Mouse (Mus musculus): Measurements from ENCODE around the gene Rab9. TPM values are rescaled to one million over a fixed set of nuclear protein-coding genes. Genes with fewer than 3 reads are reported as not detected.

The Rab9 gene
- total and polyA plus RNA-seq, 3 experiments = 21.5 to 60.9 (median 36.2) TPM

GRCm38 (mm10) chrX:166472612-166473011, 7.1 kb downstream of the Rab9 start:
- Histone ChIP-seq H3K9me3 (replicated peaks; ENCODE audit: low read length) (no peaks in the 10 kb centered on the region), H3K36me3 (replicated peaks in 1 of 2; ENCODE audit: control insufficient read depth in 1 of 2, insufficient read depth in 1 of 2, low read length in 1 of 2) (peaks cover 4 to 54% of the 10 kb centered on the region in 2 experiments), H3K4me2 (ENCODE audit: insufficient read depth, low read depth, poor library complexity, severe bottlenecking) (no peak overlapping the region), H3K27me3 (replicated peaks) (no peaks in the 10 kb centered on the region), H3K4me3 (replicated peaks in 1 of 3; ENCODE audit: low read depth in 2 of 3, low read length in 2 of 3, poor library complexity in 1 of 3) (no peak overlapping the region), H3K27ac (ENCODE audit: insufficient read depth, low read depth) (no peak overlapping the region), H3K9ac (ENCODE audit: insufficient read depth, low read depth) (no peak overlapping the region), H3K79me2 (replicated peaks; ENCODE audit: control insufficient read depth, extremely low read depth, insufficient read depth, poor library complexity, severe bottlenecking) (peaks cover 40% of the 10 kb centered on the region), H3K4me1 (ENCODE audit: control insufficient read depth in 1 of 2, insufficient read depth in 2 of 2) (peaks cover 4 to 24% of the 10 kb centered on the region in 2 experiments; a peak in 1 of 4 replicates)
- no peak for TF ChIP-seq ZMIZ1 (IDR thresholded peaks at IDR 0.05; ENCODE audit: low read depth, low read length)
- no peak for TF ChIP-seq CTCF (conservative IDR thresholded peaks at IDR 0.05 in 1 of 2, IDR thresholded peaks at IDR 0.05 in 1 of 2; ENCODE audit: low read depth in 2 of 2, low read length in 2 of 2)
- no peak for TF ChIP-seq USF1 (IDR thresholded peaks at IDR 0.05; ENCODE audit: low read depth, low read length)
- TF ChIP-seq NELFE (IDR thresholded peaks at IDR 0.05; ENCODE audit: low read depth, low read length) = no peak
- no peak for TF ChIP-seq UBTF (IDR thresholded peaks at IDR 0.05; ENCODE audit: low read depth, low read length)
- TF ChIP-seq POLR2A (IDR thresholded peaks at IDR 0.05; ENCODE audit: low read depth, low read length) = no peak
- TF ChIP-seq ELF1 (IDR thresholded peaks at IDR 0.05; ENCODE audit: low read depth, low read length) = no peak
- TF ChIP-seq MEF2A (IDR thresholded peaks at IDR 0.05; ENCODE audit: borderline replicate concordance, low read depth, low read length) = no peak
- no peak for TF ChIP-seq JUN (IDR thresholded peaks at IDR 0.05; ENCODE audit: insufficient read depth, low read depth, low read length)
- TF ChIP-seq TBP (conservative IDR thresholded peaks at IDR 0.05; ENCODE audit: low read depth, low read length) = no peak
- TF ChIP-seq ZC3H11A (IDR thresholded peaks at IDR 0.05; ENCODE audit: low read depth, low read length) = no peak
- DNase-seq (ENCODE audit: extremely low read depth) = no peak
- dilution Hi-C loops (cut with MboI; ENCODE audit: extremely low pct_ligation_motif_present, extremely low pct_unique_long_range_greater_than_20kb, low sequenced_read_pairs) = no loop called here
- in situ Hi-C loops (cut with MboI; ENCODE audit: low pct_ligation_motif_present, low pct_unique_long_range_greater_than_20kb, low sequenced_read_pairs) = no loop called here

- H3K79me2 ChIP-seq (replicated peaks; ENCODE audit: control insufficient read depth, extremely low read depth, insufficient read depth, poor library complexity, severe bottlenecking) = peaks cover 20% of the 10 kb centered on the region
- no peak overlapping the region for H3K27ac ChIP-seq (ENCODE audit: insufficient read depth, low read depth)
- TF ChIP-seq CTCF (conservative IDR thresholded peaks at IDR 0.05 in 1 of 2, IDR thresholded peaks at IDR 0.05 in 1 of 2; ENCODE audit: low read depth in 2 of 2, low read length in 2 of 2) (no peak), ZC3H11A (IDR thresholded peaks at IDR 0.05; ENCODE audit: low read depth, low read length) (no peak), ZMIZ1 (IDR thresholded peaks at IDR 0.05; ENCODE audit: low read depth, low read length) (no peak), HCFC1 (IDR thresholded peaks at IDR 0.05; ENCODE audit: low read depth, low read length) (no peak), USF2 (conservative IDR thresholded peaks at IDR 0.05; ENCODE audit: low read depth, low read length) (no peak), MAZ (IDR thresholded peaks at IDR 0.05; ENCODE audit: low read depth, low read length) (no peak), POLR2AphosphoS2 (IDR thresholded peaks at IDR 0.05; ENCODE audit: low read depth, low read length) (no peak), NELFE (IDR thresholded peaks at IDR 0.05; ENCODE audit: low read depth, low read length) (no peak), CHD1 (IDR thresholded peaks at IDR 0.05; ENCODE audit: low read depth, low read length) (no peak)
- no peak overlapping the region for H3K4me3 ChIP-seq (replicated peaks in 1 of 3; ENCODE audit: low read depth in 2 of 3, low read length in 2 of 3, poor library complexity in 1 of 3)
- in situ Hi-C loops (cut with MboI; ENCODE audit: low pct_ligation_motif_present, low pct_unique_long_range_greater_than_20kb, low sequenced_read_pairs) (no loop called here), dilution Hi-C loops (cut with MboI; ENCODE audit: extremely low pct_ligation_motif_present, extremely low pct_unique_long_range_greater_than_20kb, low sequenced_read_pairs) (no loop called here)
- H3K4me2 ChIP-seq (ENCODE audit: insufficient read depth, low read depth, poor library complexity, severe bottlenecking) = no peak overlapping the region
- peaks cover 4 to 44% of the 10 kb centered on the region in 2 experiments for H3K36me3 ChIP-seq (replicated peaks in 1 of 2; ENCODE audit: control insufficient read depth in 1 of 2, insufficient read depth in 1 of 2, low read length in 1 of 2)
- no peak for DNase-seq (ENCODE audit: extremely low read depth)
- no peak overlapping the region for H3K9ac ChIP-seq (ENCODE audit: insufficient read depth, low read depth)
- peaks cover 0 to 6% of the 10 kb centered on the region in 2 experiments; a peak in 1 of 4 replicates for H3K4me1 ChIP-seq (ENCODE audit: control insufficient read depth in 1 of 2, insufficient read depth in 2 of 2)
- H3K9me3 ChIP-seq (replicated peaks; ENCODE audit: low read length) = no peaks in the 10 kb centered on the region
- H3K27me3 ChIP-seq (replicated peaks) = no peaks in the 10 kb centered on the region
Measured at GRCm38 (mm10) chrX:166468321-166468720, 11.3 kb downstream of the Rab9 start.
